Mouse (Mus musculus) megakaryocyte, embryonic 14.5 days (primary cell): ENCODE results near the gene C2.

Experiments used
- FLI1 ChIP-seq: IDR thresholded peaks from 2 replicates; pipeline ENCODE4 v1.6.1; 2012; ENCODE audit warnings: low read length, inconsistent platforms, mixed read lengths
- GATA1 ChIP-seq: IDR thresholded peaks from 3 replicates; pipeline ENCODE4 v1.6.1; 2012; ENCODE audit warnings: mixed read lengths, low read length, inconsistent platforms, borderline replicate concordance

- no peak for TF ChIP-seq GATA1
- no peak for TF ChIP-seq FLI1
Measured at GRCm38 (mm10) chr17:34898160-34898586, at the start of gene C2, which contains the start of gene Ehmt2.
